Mouse (Mus musculus): ENCODE results near the gene S100a11. TPM values are rescaled to one million over a fixed set of nuclear protein-coding genes. Genes with fewer than 3 reads are reported as not detected.

S100a11 gene
- polyA plus RNA-seq, 1 experiment from 2014 or later = 1,358 TPM

DNA sequence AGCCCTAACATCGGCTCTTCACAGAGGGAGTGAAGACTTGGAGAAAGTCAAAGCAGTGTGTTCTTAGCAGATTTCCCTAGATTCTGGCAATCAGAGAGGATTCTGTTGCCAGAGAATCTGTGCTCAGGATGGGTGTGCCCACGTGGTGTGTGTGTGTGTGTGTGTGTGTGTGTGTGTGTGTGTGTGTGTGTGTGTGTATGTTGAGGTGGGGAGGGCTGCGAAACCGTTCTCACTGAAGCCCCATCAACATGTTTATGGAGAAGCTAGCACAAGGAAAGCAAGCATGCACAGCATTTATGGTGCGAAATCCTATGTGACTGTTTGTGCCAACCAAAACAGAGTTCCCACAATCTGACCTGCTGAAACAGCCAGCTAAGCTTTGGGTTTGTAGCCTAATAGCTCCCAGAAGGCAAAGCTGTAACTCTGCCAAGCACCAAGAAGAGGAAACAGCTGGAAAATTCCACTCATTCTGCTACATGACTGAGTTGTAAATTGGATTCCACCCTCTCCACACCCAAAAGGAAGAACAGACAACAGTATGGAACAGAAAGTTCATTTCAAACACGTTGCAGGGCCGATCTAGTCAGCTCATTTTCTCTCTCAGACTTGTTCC, 48.2 kb downstream of the S100a11 start:
- peak; percentile 81 for ATAC-seq (replicated peaks; ENCODE audit: low FRiP score)
- Histone ChIP-seq H3K36me3 (peaks cover 11% of the 10 kb centered on the region), H3K9ac (no peak overlapping the region), H3K9me3 (replicated peaks) (no peaks in the 10 kb centered on the region), H3K4me3 (replicated peaks) (no peak overlapping the region), H3K4me2 (peak overlapping the region; percentile 16; the same call in 1 of the 2 replicates), H3K4me1 (peaks cover 15% of the 10 kb centered on the region), H3K27me3 (no peaks in the 10 kb centered on the region), H3K27ac (peak overlapping the region; percentile 85)
- 49% methylated on average over 7 of the region's 7 CpGs for WGBS

DNA sequence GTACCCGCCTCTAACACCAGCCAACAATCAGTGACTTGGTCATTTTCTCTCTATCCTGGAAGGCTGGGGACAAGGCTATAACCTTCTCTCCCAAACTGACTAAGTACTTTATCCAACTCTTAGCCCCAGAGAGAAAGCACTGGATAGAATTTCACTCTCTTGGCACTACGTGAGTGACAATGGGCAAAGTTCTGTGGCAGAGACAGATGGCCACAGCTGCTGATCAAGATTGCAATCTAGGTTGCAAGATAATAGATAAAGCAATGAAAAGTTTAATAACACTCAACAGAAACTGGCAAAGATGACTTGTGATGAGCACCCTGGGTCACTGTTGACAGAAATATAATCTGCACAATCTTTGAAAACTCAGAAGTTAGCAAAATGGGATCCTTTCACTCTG, 48.8 kb downstream of the S100a11 start:
- Histone ChIP-seq H3K36me3 (peaks cover 9% of the 10 kb centered on the region), H3K9ac (no peak overlapping the region), H3K4me3 (replicated peaks) (no peak overlapping the region), H3K27ac (peak overlapping the region; percentile 85), H3K9me3 (replicated peaks) (no peaks in the 10 kb centered on the region), H3K4me1 (peaks cover 15% of the 10 kb centered on the region), H3K4me2 (0 out of 2 replicates have a peak overlapping the region, but pooled peaks have one; percentile 16), H3K27me3 (no peaks in the 10 kb centered on the region)
- 0 out of 2 replicates have a peak, but pooled peaks have one; percentile 6 for ATAC-seq (replicated peaks; ENCODE audit: low FRiP score)
- 29% methylated on average over 2 of the region's 2 CpGs for WGBS

DNA sequence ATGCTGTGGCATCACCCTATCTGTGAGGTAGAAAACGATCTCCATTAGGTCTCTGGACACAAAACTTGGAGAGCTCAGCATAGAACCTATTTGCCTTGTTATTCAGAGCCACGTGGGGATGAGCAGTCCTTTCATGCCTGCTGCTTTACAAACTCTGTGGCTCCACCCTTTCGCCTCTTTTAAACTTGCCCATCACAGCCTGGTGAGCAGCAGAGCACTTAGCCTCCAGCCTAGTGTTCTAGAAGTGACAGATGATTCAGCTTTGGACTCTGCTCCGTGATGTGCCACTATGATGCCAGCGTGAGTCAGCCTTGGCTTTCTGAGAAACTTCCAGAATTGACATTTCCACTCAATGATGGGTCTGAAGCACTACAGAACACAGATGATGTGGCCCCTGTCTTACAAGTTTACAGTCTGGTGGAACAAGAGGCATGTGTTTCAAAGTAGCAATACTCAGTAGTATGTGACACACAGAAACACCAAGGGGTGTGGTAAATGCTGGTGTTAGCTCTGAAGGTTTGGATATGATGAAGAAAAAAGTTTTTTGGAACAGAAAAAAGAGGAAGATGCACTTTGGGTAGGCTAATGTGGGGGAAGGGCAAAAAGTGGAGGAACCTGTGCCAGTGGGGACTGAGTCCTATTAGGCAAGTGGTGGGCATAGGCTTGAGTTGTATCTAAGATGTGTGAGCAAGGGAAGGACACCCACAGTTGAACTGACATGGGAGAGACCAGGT, 51.9 kb downstream of the S100a11 start:
- 70% methylated on average over 5 of the region's 5 CpGs for WGBS
- Histone ChIP-seq H3K4me1 (peaks cover 15% of the 10 kb centered on the region), H3K27me3 (no peaks in the 10 kb centered on the region), H3K4me2 (no peak overlapping the region), H3K27ac (no peak overlapping the region), H3K4me3 (replicated peaks) (no peak overlapping the region), H3K9me3 (replicated peaks) (no peaks in the 10 kb centered on the region), H3K36me3 (no peaks in the 10 kb centered on the region), H3K9ac (no peak overlapping the region)
- ATAC-seq (replicated peaks; ENCODE audit: low FRiP score) = no peak

Other genes with a start within 250 kb of the S100a11 start
- 0.04 and 0.06 TPM in 2 replicates for gene Flg, start 247.0 kb upstream of the S100a11 start, polyA plus RNA-seq (2015; fragmentation: Nextera tagmentation; extraction: Ambion mirVana)
- 0.01 and 0.48 TPM in 2 replicates for gene Hrnr, start 200.7 kb upstream of the S100a11 start, polyA plus RNA-seq (2015; fragmentation: Nextera tagmentation; extraction: Ambion mirVana)
- not detected in 2 replicates for gene Rptn, start 126.8 kb upstream of the S100a11 start, polyA plus RNA-seq (2015; fragmentation: Nextera tagmentation; extraction: Ambion mirVana)
- gene Tchh, start 78.2 kb upstream of the S100a11 start, polyA plus RNA-seq (2015; fragmentation: Nextera tagmentation; extraction: Ambion mirVana) = 4.0 and 5.0 TPM in 2 replicates
- 0.15 and 0.38 TPM in 2 replicates for gene Tchhl1, start 51.7 kb upstream of the S100a11 start, polyA plus RNA-seq (2015; fragmentation: Nextera tagmentation; extraction: Ambion mirVana)
- 516 and 533 TPM in 2 replicates for gene S100a10, start 34.6 kb downstream of the S100a11 start, polyA plus RNA-seq (2015; fragmentation: Nextera tagmentation; extraction: Ambion mirVana)
- gene Tdpoz2, start 132.2 kb downstream of the S100a11 start, polyA plus RNA-seq (2015; fragmentation: Nextera tagmentation; extraction: Ambion mirVana) = not detected in 2 replicates
- gene Tdpoz1, start 155.8 kb downstream of the S100a11 start, polyA plus RNA-seq (2015; fragmentation: Nextera tagmentation; extraction: Ambion mirVana) = not detected in 2 replicates
- gene Gm37596, start 172.6 kb downstream of the S100a11 start, polyA plus RNA-seq (2015; fragmentation: Nextera tagmentation; extraction: Ambion mirVana) = not detected in 2 replicates

Measured in kidney, embryonic 15.5 days (tissue).